Mouse (Mus musculus): ENCODE measurements at regions not wholly inside any gene's neighbourhood (a gene's known extent, or its start where the extent isn't known, plus 50 kb on each side); places are given as distances from the start of the nearest gene placed in this dataset.

GRCm38 (mm10) chr6:98775780-98776179 lies 433.2 kb upstream of the Gm765 start:
- no peak overlapping the region for H3K27ac ChIP-seq (ENCODE audit: insufficient read depth, low read depth)
- H3K9me3 ChIP-seq (replicated peaks; ENCODE audit: low read length), result no peaks in the 10 kb centered on the region
- no peak overlapping the region for H3K4me3 ChIP-seq (replicated peaks in 1 of 3; ENCODE audit: low read depth in 2 of 3, low read length in 2 of 3, poor library complexity in 1 of 3)
- TF ChIP-seq E2F4 (IDR thresholded peaks at IDR 0.05; ENCODE audit: insufficient replicate concordance, low read depth, low read length) (no peak), MXI1 (IDR thresholded peaks at IDR 0.05; ENCODE audit: low read depth, low read length) (no peak), GABPA (IDR thresholded peaks at IDR 0.05; ENCODE audit: insufficient replicate concordance, low read depth, low read length) (no peak), IRF4 (IDR thresholded peaks at IDR 0.05; ENCODE audit: low read depth, low read length) (no peak), ELF1 (IDR thresholded peaks at IDR 0.05; ENCODE audit: low read depth, low read length) (no peak), POLR2A (IDR thresholded peaks at IDR 0.05; ENCODE audit: low read depth, low read length) (no peak), MAX (IDR thresholded peaks at IDR 0.05; ENCODE audit: low read length) (no peak), BHLHE40 (IDR thresholded peaks at IDR 0.05; ENCODE audit: low read depth, low read length) (no peak), RCOR1 (conservative IDR thresholded peaks at IDR 0.05; ENCODE audit: low read depth, low read length) (no peak), JUN (IDR thresholded peaks at IDR 0.05; ENCODE audit: insufficient read depth, low read depth, low read length) (no peak), ZC3H11A (IDR thresholded peaks at IDR 0.05; ENCODE audit: low read depth, low read length) (no peak), EP300 (IDR thresholded peaks at IDR 0.05; ENCODE audit: low read length) (no peak), CTCF (conservative IDR thresholded peaks at IDR 0.05 in 1 of 2, IDR thresholded peaks at IDR 0.05 in 1 of 2; ENCODE audit: low read depth in 2 of 2, low read length in 2 of 2) (no peak), USF2 (conservative IDR thresholded peaks at IDR 0.05; ENCODE audit: low read depth, low read length) (no peak), NRF1 (IDR thresholded peaks at IDR 0.05; ENCODE audit: low read depth, low read length) (no peak), PAX5 (IDR thresholded peaks at IDR 0.05; ENCODE audit: low read length) (no peak), ZNF384 (IDR thresholded peaks at IDR 0.05; ENCODE audit: low read depth, low read length) (no peak), RAD21 (IDR thresholded peaks at IDR 0.05; ENCODE audit: low read depth, low read length) (no peak), TCF12 (IDR thresholded peaks at IDR 0.05; ENCODE audit: low read depth, low read length) (no peak), USF1 (IDR thresholded peaks at IDR 0.05; ENCODE audit: low read depth, low read length) (no peak)
- H3K4me1 ChIP-seq (ENCODE audit: control insufficient read depth in 1 of 2, insufficient read depth in 2 of 2), result peaks cover 3 to 5% of the 10 kb centered on the region in 2 experiments; a peak in 1 of 4 replicates
- in situ Hi-C loops (cut with MboI; ENCODE audit: low pct_ligation_motif_present, low pct_unique_long_range_greater_than_20kb, low sequenced_read_pairs) (no loop called here), dilution Hi-C loops (cut with MboI; ENCODE audit: extremely low pct_ligation_motif_present, extremely low pct_unique_long_range_greater_than_20kb, low sequenced_read_pairs) (no loop called here)
- no peaks in the 10 kb centered on the region for H3K27me3 ChIP-seq (replicated peaks)
- DNase-seq (ENCODE audit: extremely low read depth), result no peak
- H3K79me2 ChIP-seq (replicated peaks; ENCODE audit: control insufficient read depth, extremely low read depth, insufficient read depth, poor library complexity, severe bottlenecking), result no peaks in the 10 kb centered on the region
- no peaks in the 10 kb centered on the region for H3K36me3 ChIP-seq (replicated peaks in 1 of 2; ENCODE audit: control insufficient read depth in 1 of 2, insufficient read depth in 1 of 2, low read length in 1 of 2)
- no peak overlapping the region for H3K4me2 ChIP-seq (ENCODE audit: insufficient read depth, low read depth, poor library complexity, severe bottlenecking)
- H3K9ac ChIP-seq (ENCODE audit: insufficient read depth, low read depth), result no peak overlapping the region

GRCm38 (mm10) chr6:98769999-98770398 lies 427.4 kb upstream of the Gm765 start:
- Histone ChIP-seq H3K79me2 (replicated peaks; ENCODE audit: control insufficient read depth, extremely low read depth, insufficient read depth, poor library complexity, severe bottlenecking) (no peaks in the 10 kb centered on the region), H3K27ac (ENCODE audit: insufficient read depth, low read depth) (no peak overlapping the region), H3K9ac (ENCODE audit: insufficient read depth, low read depth) (no peak overlapping the region), H3K4me2 (ENCODE audit: insufficient read depth, low read depth, poor library complexity, severe bottlenecking) (no peak overlapping the region), H3K27me3 (replicated peaks) (no peaks in the 10 kb centered on the region), H3K4me1 (ENCODE audit: control insufficient read depth in 1 of 2, insufficient read depth in 2 of 2) (no peaks in the 10 kb centered on the region), H3K9me3 (replicated peaks; ENCODE audit: low read length) (no peaks in the 10 kb centered on the region), H3K36me3 (replicated peaks in 1 of 2; ENCODE audit: control insufficient read depth in 1 of 2, insufficient read depth in 1 of 2, low read length in 1 of 2) (no peaks in the 10 kb centered on the region), H3K4me3 (replicated peaks in 1 of 3; ENCODE audit: low read depth in 2 of 3, low read length in 2 of 3, poor library complexity in 1 of 3) (no peak overlapping the region)
- in situ Hi-C loops (cut with MboI; ENCODE audit: low pct_ligation_motif_present, low pct_unique_long_range_greater_than_20kb, low sequenced_read_pairs) (no loop called here), dilution Hi-C loops (cut with MboI; ENCODE audit: extremely low pct_ligation_motif_present, extremely low pct_unique_long_range_greater_than_20kb, low sequenced_read_pairs) (no loop called here)
- no peak for DNase-seq (ENCODE audit: extremely low read depth)
- TF ChIP-seq ZNF384 (IDR thresholded peaks at IDR 0.05; ENCODE audit: low read depth, low read length), result no peak

Data from CH12.LX (cell line).